Mouse (Mus musculus) G1E (cell line): ENCODE measurements around the gene Pgc.

Experiments used
- CTCF ChIP-seq: IDR thresholded peaks from 2 replicates; pipeline ENCODE4 v1.5.1; 2012; ENCODE audit warnings: low read depth, low read length, inconsistent platforms, mixed read lengths
- GATA1 ChIP-seq: IDR thresholded peaks from 2 replicates; pipeline ENCODE4 v1.6.1; 2012; ENCODE audit warnings: borderline replicate concordance, low read length, inconsistent platforms, mixed read lengths
- TAL1 ChIP-seq: conservative IDR thresholded peaks from 2 replicates; pipeline ENCODE4 v1.6.1; 2012; ENCODE audit warnings: low read depth, low read length, inconsistent platforms, mixed read lengths

DNA sequence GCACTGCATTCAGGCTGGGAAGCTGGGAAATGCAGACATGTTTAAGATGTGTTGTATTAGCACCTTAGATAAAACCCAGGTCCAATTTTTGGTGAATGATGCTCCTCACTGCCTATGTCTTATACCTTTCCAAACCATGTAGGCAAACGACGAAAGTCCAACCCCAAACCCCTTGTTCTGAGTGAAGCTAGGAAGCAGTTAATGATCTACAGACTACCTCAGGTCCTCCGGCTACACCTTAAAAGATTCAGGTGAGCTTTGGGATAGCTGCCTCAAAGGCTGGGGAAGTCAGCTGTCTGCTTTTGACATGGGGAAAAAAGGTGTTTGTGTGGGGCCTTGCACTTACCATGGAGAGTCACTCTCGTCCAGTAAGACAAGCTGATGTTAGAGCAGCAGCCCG, 47.9 kb upstream of the Pgc start:
- TF ChIP-seq CTCF (no peak), GATA1 (no peak), TAL1 (no peak)
